Mouse (Mus musculus) spleen, adult 2 months (tissue): ENCODE measurements around the gene 1700049E17Rik2.
"Not testable (repeated sequence)": the region's sequence is repeated elsewhere in the genome, so short reads cannot be mapped to it uniquely, and the experiment has no call there.

Experiments used
- CTCF ChIP-seq: fragments of 200-500 bp; IDR thresholded peaks from 2 replicates; pipeline ENCODE4 v1.5.1; 2011; ENCODE audit warnings: mild to moderate bottlenecking, inconsistent platforms; ENCODE audit not compliant: insufficient read depth, insufficient read length, insufficient replicate concordance; ENCODE audit errors: extremely low read depth
- POLR2A ChIP-seq: fragments of 200-500 bp; IDR thresholded peaks from 2 replicates; pipeline ENCODE4 v1.6.1; 2011; ENCODE audit warnings: low read depth, low read length, inconsistent platforms

GRCm38 (mm10) chr14:41524695-41525094 lies 48.3 kb upstream of the 1700049E17Rik2 start:
- not testable (repeated sequence) for TF ChIP-seq POLR2A, CTCF
